Mouse (Mus musculus) small intestine, adult 2 months (tissue): ENCODE results near the gene Rgs19. TPM values are rescaled to one million over a fixed set of nuclear protein-coding genes. Genes with fewer than 3 reads are reported as not detected.

Experiments used
- H3K27ac ChIP-seq: fragments of 200-500 bp; 2 replicates; pipeline ENCODE4 v1.5.1; 2012; ENCODE audit warnings: low read depth, low read length, control low read depth, inconsistent platforms; ENCODE audit not compliant: insufficient read depth
- H3K27me3 ChIP-seq: fragments of 200-500 bp; 2 replicates; pipeline ENCODE4 v1.6.1; 2012; ENCODE audit warnings: mild to moderate bottlenecking, moderate library complexity, low read length, inconsistent platforms; ENCODE audit not compliant: control insufficient read depth, insufficient read depth
- H3K36me3 ChIP-seq: fragments of 200-500 bp; 2 replicates; pipeline ENCODE4 v1.6.1; 2012; ENCODE audit warnings: mild to moderate bottlenecking, low read length, control low read depth, inconsistent platforms; ENCODE audit not compliant: control insufficient read depth, insufficient read depth
- H3K4me1 ChIP-seq: fragments of 200-500 bp; 2 replicates; pipeline ENCODE4 v1.6.1; 2012; ENCODE audit warnings: low read length, inconsistent platforms, mixed read lengths; ENCODE audit not compliant: control insufficient read depth, insufficient read depth, insufficient read length
- H3K4me3 ChIP-seq: fragments of 200-500 bp; 2 replicates; pipeline ENCODE4 v1.5.1; 2012; ENCODE audit warnings: low read depth, mild to moderate bottlenecking, control low read depth, inconsistent platforms, low read length, moderate library complexity
- CTCF ChIP-seq: fragments of 200-500 bp; IDR thresholded peaks from 2 replicates; pipeline ENCODE4 v1.5.1; 2012; ENCODE audit warnings: low read depth, mild to moderate bottlenecking, control low read depth, inconsistent platforms, low read length, moderate library complexity, mixed read lengths; ENCODE audit not compliant: insufficient replicate concordance, insufficient read length; ENCODE audit errors: extremely low read depth
- POLR2A ChIP-seq: fragments of 200-500 bp; IDR thresholded peaks from 2 replicates; pipeline ENCODE4 v1.6.1; 2012; ENCODE audit warnings: low read depth, mild to moderate bottlenecking, control low read depth, inconsistent platforms, low read length, moderate library complexity
- WGBS: fragments of 180-500 bp; shearing (Covaris S2); methylation state at CpG from one replicate; pipeline ENCODE4 v1.1.7; 2018; 5-methylcytosine and 5-hydroxymethylcytosine counted together
- polyA plus RNA-seq: library from polyadenylated mRNA; depleted of rRNA; stranded (reverse); fragments of >200 nt; gene quantifications from 2 replicates; pipeline ENCODE4 v1.2.3, GENCODE M21; 2012

Rgs19 gene
- polyA plus RNA-seq, 1 experiment: 24.1 TPM

GRCm38 (mm10) chr2:181694581-181694980 is 804 bp upstream of the Rgs19 start:
- TF ChIP-seq POLR2A (no peak), CTCF (no peak)
- 84% methylated on average over 3 of the region's 3 CpGs for WGBS
- H3K27ac ChIP-seq: no peak overlapping the region

GRCm38 (mm10) chr2:181692304-181692703 is 1.5 kb downstream of the Rgs19 start:
- 86% methylated on average over 3 of the region's 3 CpGs for WGBS
- peak overlapping the region; percentile 23; the same call in 1 of the 2 replicates for H3K4me3 ChIP-seq

More at GRCm38 (mm10) chr2:181694581-181694980, 804 bp upstream of the Rgs19 start:
- H3K27me3 ChIP-seq: 0 out of 2 replicates have a peak, but pooled peaks cover 6% of the 10 kb centered on the region
- peaks cover 6% of the 10 kb centered on the region for H3K4me1 ChIP-seq
- no peaks in the 10 kb centered on the region for H3K36me3 ChIP-seq
- no peak overlapping the region for H3K4me3 ChIP-seq

GRCm38 (mm10) chr2:181691571-181691970 is 2.2 kb downstream of the Rgs19 start:
- 84% methylated on average over 4 of the region's 4 CpGs for WGBS
- TF ChIP-seq POLR2A: no peak
- Histone ChIP-seq H3K4me1 (peaks cover 6% of the 10 kb centered on the region), H3K27me3 (0 out of 2 replicates have a peak, but pooled peaks cover 6% of the 10 kb centered on the region), H3K36me3 (no peaks in the 10 kb centered on the region), H3K27ac (no peak overlapping the region), H3K4me3 (peak overlapping the region; percentile 27)

More at GRCm38 (mm10) chr2:181692304-181692703, 1.5 kb downstream of the Rgs19 start:
- H3K36me3 ChIP-seq: no peaks in the 10 kb centered on the region
- no peak for TF ChIP-seq POLR2A
- no peak for TF ChIP-seq CTCF
- no peak overlapping the region for H3K27ac ChIP-seq
- peaks cover 6% of the 10 kb centered on the region for H3K4me1 ChIP-seq
- 0 out of 2 replicates have a peak, but pooled peaks cover 6% of the 10 kb centered on the region for H3K27me3 ChIP-seq

- Histone ChIP-seq H3K4me3 (peak overlapping the region; percentile 27), H3K36me3 (no peaks in the 10 kb centered on the region), H3K27ac (no peak overlapping the region), H3K27me3 (0 out of 2 replicates have a peak, but pooled peaks cover 6% of the 10 kb centered on the region), H3K4me1 (peaks cover 6% of the 10 kb centered on the region)
- 89% methylated on average over 6 of the region's 6 CpGs for WGBS
- no peak for TF ChIP-seq POLR2A
- TF ChIP-seq CTCF: no peak
These were observed 2.7 kb downstream of the Rgs19 start for GRCm38 (mm10) chr2:181691083-181691482.

GRCm38 (mm10) chr2:181689466-181690160 is 4.2 kb downstream of the Rgs19 start:
- Histone ChIP-seq H3K27me3 (0 out of 2 replicates have a peak, but pooled peaks cover 3% of the 10 kb centered on the region), H3K36me3 (no peaks in the 10 kb centered on the region), H3K4me1 (peaks cover 6% of the 10 kb centered on the region), H3K4me3 (no peak overlapping the region), H3K27ac (no peak overlapping the region)
- TF ChIP-seq CTCF: no peak
- no peak for TF ChIP-seq POLR2A
- 90% methylated on average over 10 of the region's 10 CpGs for WGBS

- TF ChIP-seq CTCF (no peak), POLR2A (no peak)
- WGBS: 90% methylated on average over 8 of the region's 8 CpGs
- H3K27me3 ChIP-seq: no peaks in the 10 kb centered on the region
These were observed 6.2 kb downstream of the Rgs19 start for GRCm38 (mm10) chr2:181687586-181687985.

GRCm38 (mm10) chr2:181685686-181686085 is 8.1 kb downstream of the Rgs19 start:
- TF ChIP-seq CTCF (no peak), POLR2A (no peak)
- H3K27me3 ChIP-seq: no peaks in the 10 kb centered on the region
- WGBS: 92% methylated on average over 4 of the region's 4 CpGs
- H3K4me1 ChIP-seq: peaks cover under 1% of the 10 kb centered on the region; the same call in 1 of the 2 replicates
- no peaks in the 10 kb centered on the region for H3K36me3 ChIP-seq
- no peak overlapping the region for H3K27ac ChIP-seq
- no peak overlapping the region for H3K4me3 ChIP-seq

More at GRCm38 (mm10) chr2:181687586-181687985, 6.2 kb downstream of the Rgs19 start:
- Histone ChIP-seq H3K4me3 (no peak overlapping the region), H3K4me1 (no peaks in the 10 kb centered on the region), H3K27ac (no peak overlapping the region), H3K36me3 (no peaks in the 10 kb centered on the region)
